Mouse (Mus musculus): ENCODE measurements at regions not wholly inside any gene's neighbourhood (a gene's known extent, or its start where the extent isn't known, plus 50 kb on each side); places are given as distances from the start of the nearest gene placed in this dataset.

- no peak overlapping the region for H3K4me2 ChIP-seq
- no peak overlapping the region for H3K4me3 ChIP-seq (replicated peaks)
Observed at GRCm38 (mm10) chr11:39477136-39477535, 1217.9 kb downstream of the Mat2b start.

GRCm38 (mm10) chr11:39453329-39453952 is 1241.6 kb downstream of the Mat2b start:
- WGBS = 44% methylated on average over 5 of the region's 5 CpGs
- ATAC-seq (ENCODE audit: low FRiP score) = no peak
- no peaks in the 10 kb centered on the region for H3K9me3 ChIP-seq (replicated peaks)

More at GRCm38 (mm10) chr11:39477136-39477535, 1217.9 kb downstream of the Mat2b start:
- ATAC-seq (ENCODE audit: low FRiP score) = no peak
- WGBS = 67% methylated on average over 8 of the region's 8 CpGs
- Histone ChIP-seq H3K4me1 (no peaks in the 10 kb centered on the region), H3K27me3 (replicated peaks) (no peaks in the 10 kb centered on the region), H3K9me3 (replicated peaks) (no peaks in the 10 kb centered on the region), H3K27ac (replicated peaks) (no peak overlapping the region), H3K36me3 (no peaks in the 10 kb centered on the region), H3K9ac (replicated peaks) (no peak overlapping the region)

GRCm38 (mm10) chr11:39446374-39446773 is 1248.6 kb downstream of the Mat2b start:
- no peaks in the 10 kb centered on the region for H3K9me3 ChIP-seq (replicated peaks)
- WGBS = 76% methylated on average over 2 of the region's 2 CpGs
- no peak overlapping the region for H3K4me2 ChIP-seq
- no peak overlapping the region for H3K4me3 ChIP-seq (replicated peaks)
- no peaks in the 10 kb centered on the region for H3K27me3 ChIP-seq (replicated peaks)
- H3K27ac ChIP-seq (replicated peaks) = no peak overlapping the region
- H3K9ac ChIP-seq (replicated peaks) = no peak overlapping the region
- ATAC-seq (ENCODE audit: low FRiP score) = no peak
- H3K4me1 ChIP-seq = no peaks in the 10 kb centered on the region
- no peaks in the 10 kb centered on the region for H3K36me3 ChIP-seq

More at GRCm38 (mm10) chr11:39453329-39453952, 1241.6 kb downstream of the Mat2b start:
- Histone ChIP-seq H3K4me2 (no peak overlapping the region), H3K9ac (replicated peaks) (no peak overlapping the region), H3K4me1 (0 out of 2 replicates have a peak, but pooled peaks cover 3% of the 10 kb centered on the region), H3K27me3 (replicated peaks) (no peaks in the 10 kb centered on the region), H3K27ac (replicated peaks) (no peak overlapping the region), H3K36me3 (no peaks in the 10 kb centered on the region), H3K4me3 (replicated peaks) (no peak overlapping the region)

GRCm38 (mm10) chr11:39411691-39412090 is 1283.3 kb downstream of the Mat2b start:
- H3K36me3 ChIP-seq = no peaks in the 10 kb centered on the region
- H3K27ac ChIP-seq (replicated peaks) = no peak overlapping the region
- H3K27me3 ChIP-seq (replicated peaks) = no peaks in the 10 kb centered on the region
- no peak overlapping the region for H3K9ac ChIP-seq (replicated peaks)
- no peak overlapping the region for H3K4me3 ChIP-seq (replicated peaks)
- WGBS = 62% methylated on average over 2 of the region's 2 CpGs
- no peaks in the 10 kb centered on the region for H3K4me1 ChIP-seq
- H3K4me2 ChIP-seq = no peak overlapping the region
- H3K9me3 ChIP-seq (replicated peaks) = no peaks in the 10 kb centered on the region
- no peak for ATAC-seq (ENCODE audit: low FRiP score)

GRCm38 (mm10) chr11:39411182-39411581 is 1283.8 kb downstream of the Mat2b start:
- Histone ChIP-seq H3K4me3 (replicated peaks) (no peak overlapping the region), H3K4me1 (no peaks in the 10 kb centered on the region), H3K4me2 (no peak overlapping the region), H3K9me3 (replicated peaks) (no peaks in the 10 kb centered on the region), H3K36me3 (no peaks in the 10 kb centered on the region), H3K27ac (replicated peaks) (no peak overlapping the region), H3K27me3 (replicated peaks) (no peaks in the 10 kb centered on the region), H3K9ac (replicated peaks) (no peak overlapping the region)
- WGBS = 81% methylated on average over 2 of the region's 2 CpGs
- no peak for ATAC-seq (ENCODE audit: low FRiP score)

GRCm38 (mm10) chr11:39364827-39365226 is 1330.2 kb downstream of the Mat2b start:
- Histone ChIP-seq H3K4me1 (no peaks in the 10 kb centered on the region), H3K9ac (replicated peaks) (no peak overlapping the region), H3K4me2 (no peak overlapping the region), H3K27me3 (replicated peaks) (no peaks in the 10 kb centered on the region), H3K9me3 (replicated peaks) (no peaks in the 10 kb centered on the region), H3K27ac (replicated peaks) (no peak overlapping the region), H3K36me3 (no peaks in the 10 kb centered on the region), H3K4me3 (replicated peaks) (no peak overlapping the region)
- ATAC-seq (ENCODE audit: low FRiP score) = no peak

GRCm38 (mm10) chr11:39350616-39351015 is 1344.4 kb downstream of the Mat2b start:
- H3K4me2 ChIP-seq = no peak overlapping the region
- no peaks in the 10 kb centered on the region for H3K9me3 ChIP-seq (replicated peaks)
- H3K36me3 ChIP-seq = no peaks in the 10 kb centered on the region
- H3K4me3 ChIP-seq (replicated peaks) = no peak overlapping the region
- no peak for ATAC-seq (ENCODE audit: low FRiP score)
- no peak overlapping the region for H3K27ac ChIP-seq (replicated peaks)
- no peaks in the 10 kb centered on the region for H3K4me1 ChIP-seq
- H3K27me3 ChIP-seq (replicated peaks) = no peaks in the 10 kb centered on the region
- WGBS = 45% methylated on average over 1 of the region's 1 CpGs
- H3K9ac ChIP-seq (replicated peaks) = no peak overlapping the region

All from neural tube, embryonic 15.5 days (tissue).